Mouse (Mus musculus) naive thymus-derived CD4-positive, alpha-beta T cell, adult 2 months (primary cell): ENCODE data around the gene Fem1b.
"Not testable (repeated sequence)": the region's sequence is repeated elsewhere in the genome, so short reads cannot be mapped to it uniquely, and the experiment has no call there.

Experiments used
- DNase-seq: peaks from one replicate; pipeline ENCODE4 v3.0.0-alpha.2; 2011; ENCODE audit warnings: low read depth

Gene Fem1b

DNA sequence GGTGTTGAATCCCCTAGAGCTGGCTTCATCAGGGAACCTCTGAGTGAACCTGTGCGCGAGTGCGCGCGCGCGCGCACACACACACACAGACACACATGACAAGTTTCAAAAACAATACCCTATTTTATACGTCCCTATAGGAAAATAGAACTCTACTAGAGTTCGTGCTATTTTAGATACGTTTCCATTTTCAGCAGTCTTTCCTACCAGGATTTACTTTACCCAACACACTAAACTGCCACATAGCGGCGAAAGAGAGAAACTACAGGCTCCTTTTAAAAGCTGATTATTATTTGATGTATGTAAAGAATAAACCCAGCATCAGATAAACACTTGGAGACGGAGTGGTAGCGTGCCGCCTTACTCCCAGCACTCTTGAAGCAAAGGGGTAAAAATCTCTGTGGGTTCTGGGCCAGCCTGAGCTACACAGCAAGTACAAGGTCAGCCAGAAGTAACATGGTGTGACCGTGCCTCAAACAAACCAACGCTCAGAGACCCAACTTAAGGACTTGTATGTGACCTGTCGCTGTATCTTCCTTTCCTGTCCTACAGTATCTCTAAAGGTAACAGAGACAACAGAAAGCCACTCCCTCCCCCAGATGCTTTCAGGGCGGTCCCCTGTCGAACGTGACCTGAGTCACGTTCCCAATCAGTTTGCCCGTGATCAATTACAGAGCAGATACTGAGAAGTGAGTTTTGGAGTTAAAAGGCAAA is 16.4 kb upstream of the Fem1b start:
- DNase-seq: peak; percentile 65

DNA sequence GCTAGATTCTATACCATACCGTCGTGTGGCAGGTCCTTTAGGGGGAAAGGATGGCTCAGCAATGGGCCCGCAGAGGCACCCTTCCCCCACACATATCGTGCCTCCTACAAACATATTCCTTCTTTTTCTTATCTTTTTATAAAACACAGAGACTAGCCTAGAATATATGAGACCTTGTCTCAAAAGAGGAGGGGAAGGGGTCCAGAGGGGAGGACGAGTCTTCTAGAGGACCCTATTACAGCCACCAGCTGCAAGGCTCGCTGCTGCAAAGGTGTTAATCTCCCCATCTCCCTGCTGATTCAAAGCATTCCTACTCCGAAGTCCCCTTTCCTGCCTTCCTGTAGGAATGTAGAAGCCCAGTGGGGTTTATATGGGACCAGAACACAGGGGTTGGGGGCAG is 14.7 kb upstream of the Fem1b start:
- no peak for DNase-seq

DNA sequence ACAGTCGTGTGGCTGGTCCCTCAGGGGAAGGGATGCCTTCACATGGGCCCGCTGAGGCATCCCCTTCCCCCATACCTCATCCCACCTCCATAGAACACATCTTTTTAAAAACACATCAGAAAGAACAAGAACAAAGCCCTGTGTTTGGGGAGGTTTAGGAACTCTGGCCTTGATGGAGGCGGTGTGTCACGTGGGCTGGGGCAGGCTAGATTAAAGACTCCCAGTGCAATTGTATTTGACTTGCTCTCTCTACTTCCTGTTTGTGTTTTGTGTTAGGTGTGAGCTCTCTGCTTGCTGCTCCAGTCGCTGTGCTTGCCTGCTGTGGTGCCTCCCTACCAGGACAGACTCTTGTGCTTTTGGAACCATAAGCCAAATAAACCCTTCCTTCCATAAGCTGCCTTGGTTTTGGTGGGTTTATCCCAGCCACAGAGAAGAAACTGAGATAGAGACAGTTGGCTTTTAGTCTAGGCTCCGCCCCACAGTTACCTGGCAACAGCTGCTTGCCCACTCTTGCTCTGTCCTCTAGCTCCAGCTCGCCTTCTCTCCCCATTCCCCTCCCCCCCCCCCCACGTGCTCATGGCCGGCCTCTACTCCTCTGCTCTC is 14.2 kb upstream of the Fem1b start:
- peak; percentile 54 for DNase-seq

DNA sequence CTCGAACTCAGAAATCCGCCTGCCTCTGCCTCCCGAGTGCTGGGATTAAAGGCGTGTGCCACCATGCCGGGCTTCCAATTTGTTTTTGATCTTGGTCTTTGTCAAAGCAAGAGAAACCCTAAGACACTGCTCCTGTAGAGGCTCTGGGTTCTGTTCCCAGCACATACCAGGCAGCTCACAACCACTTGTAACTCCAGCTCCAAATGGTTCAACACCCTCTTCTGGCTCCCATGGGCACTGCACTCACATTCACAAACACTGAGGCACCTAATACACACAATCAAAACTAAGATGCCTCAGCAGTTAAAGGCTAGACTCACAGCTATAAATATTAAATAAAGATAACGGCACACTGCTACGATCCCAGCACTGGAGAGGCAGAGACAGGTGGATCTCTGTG is 10.1 kb upstream of the Fem1b start:
- no peak for DNase-seq

DNA sequence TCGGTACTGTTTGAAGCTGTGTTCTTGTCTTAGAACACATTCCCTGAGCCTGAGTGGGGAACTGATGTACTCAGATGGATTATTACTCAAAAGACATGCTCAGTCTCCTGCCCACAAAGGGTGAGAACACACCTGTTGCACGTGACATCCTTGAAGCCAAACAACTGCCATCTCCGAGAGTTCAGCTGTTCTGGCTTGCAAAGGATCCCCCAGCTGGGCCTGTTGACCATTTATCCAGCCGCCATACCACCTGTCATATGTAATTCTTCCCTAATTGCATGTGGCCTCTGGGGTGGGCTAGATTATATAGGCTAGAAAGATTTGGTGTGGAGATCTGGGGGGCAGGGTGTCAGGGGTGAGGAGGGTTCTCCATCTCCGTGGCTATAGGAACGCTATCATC is 9.1 kb upstream of the Fem1b start:
- DNase-seq: no peak

DNA sequence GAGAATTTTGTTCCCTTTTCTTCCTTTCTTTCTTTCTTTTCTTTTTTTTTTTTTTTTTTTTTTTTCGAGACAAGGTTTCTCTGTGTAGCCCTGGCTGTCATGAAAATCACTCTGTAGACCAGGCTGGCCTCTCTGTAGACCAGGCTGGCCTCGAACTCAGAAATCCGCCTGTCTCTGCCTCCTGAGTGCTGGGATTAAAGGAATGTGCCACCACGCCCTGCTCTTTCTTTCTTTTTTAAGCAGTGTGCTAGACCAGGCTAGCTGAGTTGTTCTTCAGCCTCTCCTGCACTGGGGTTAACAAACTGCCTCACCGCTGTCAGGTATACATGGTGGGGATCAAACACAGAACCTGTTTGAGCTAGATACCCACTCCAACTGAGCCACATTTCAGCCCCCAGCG is 8.2 kb upstream of the Fem1b start:
- DNase-seq: not testable (repeated sequence)

DNA sequence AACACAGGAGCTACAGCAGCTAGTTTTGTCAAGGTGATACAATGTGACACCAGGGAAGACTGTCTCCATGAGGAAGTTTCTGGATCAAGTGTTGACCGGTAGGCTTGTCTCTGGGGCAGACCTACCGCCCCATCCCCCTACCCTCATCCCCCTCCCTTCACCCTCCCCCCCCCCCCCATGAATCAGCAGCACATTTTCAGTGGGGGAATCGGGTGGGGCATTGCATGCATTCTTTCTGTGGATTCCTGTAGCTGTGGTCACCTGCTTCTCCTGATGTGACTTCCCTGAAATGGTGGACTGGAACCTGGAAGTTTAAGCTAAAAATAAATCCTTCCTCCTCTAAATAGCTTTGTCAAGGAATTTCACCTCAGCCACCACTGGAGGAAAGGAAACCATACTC is 7.8 kb upstream of the Fem1b start:
- no peak for DNase-seq

DNA sequence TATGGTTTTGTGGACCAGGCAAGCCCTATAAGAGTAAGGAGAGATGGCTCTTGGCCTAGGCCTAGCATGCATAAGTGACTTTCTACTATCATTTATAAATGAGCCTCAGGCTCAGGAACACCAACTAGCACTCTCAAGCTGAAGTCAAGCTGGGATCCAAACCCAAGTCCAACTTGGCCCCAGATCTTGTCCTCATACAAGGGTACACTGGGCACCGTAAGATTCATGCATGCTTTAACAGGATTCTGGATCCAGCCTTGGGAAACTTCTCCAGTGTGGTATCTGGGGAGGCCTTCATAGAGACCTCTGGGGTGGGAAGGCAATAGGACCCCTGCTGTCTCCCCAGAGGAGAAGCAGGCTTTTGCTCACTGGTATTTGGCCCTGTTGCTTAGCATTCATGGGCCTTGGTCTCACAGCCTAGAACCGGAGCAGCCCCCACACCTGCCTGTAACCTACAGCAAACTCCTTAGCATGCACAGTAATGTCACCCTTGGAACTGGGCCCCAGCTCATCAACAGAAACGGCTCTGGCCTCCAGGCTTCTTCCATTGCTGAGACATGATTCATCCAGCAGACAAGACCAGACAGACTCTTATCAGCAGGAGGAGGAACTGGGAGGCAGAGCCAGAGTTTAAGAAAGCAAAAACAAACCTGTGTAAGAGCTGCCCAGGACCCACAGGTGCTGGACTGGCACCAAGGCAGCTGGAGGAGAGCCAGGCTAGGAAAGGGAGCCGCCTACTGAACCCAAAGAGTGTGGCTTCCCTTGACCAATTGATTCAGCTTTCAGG is 6.3 kb upstream of the Fem1b start:
- DNase-seq: no peak

DNA sequence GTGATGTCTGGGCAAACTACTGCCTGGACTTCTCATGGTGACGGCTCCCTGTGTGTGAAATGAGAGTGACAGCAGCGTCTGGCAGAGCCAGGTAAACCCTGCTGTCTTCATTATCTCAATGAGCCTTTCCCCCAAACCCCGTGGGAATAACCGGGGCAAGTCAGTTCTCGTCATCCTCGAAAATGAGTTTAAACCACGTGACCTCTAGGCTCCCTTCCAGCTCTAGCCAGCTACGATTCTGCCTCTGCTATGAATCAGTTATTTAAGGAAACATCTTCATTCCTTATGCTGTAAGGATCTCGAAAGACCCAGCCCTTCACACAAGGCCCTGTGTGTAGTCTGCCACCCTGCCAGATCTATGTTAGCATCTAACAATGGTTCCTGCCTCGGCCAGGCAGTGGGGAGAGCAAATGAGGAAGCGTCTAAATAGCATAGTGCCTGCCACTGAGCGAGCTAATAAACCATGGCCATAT is 5.4 kb upstream of the Fem1b start:
- DNase-seq: no peak

DNA sequence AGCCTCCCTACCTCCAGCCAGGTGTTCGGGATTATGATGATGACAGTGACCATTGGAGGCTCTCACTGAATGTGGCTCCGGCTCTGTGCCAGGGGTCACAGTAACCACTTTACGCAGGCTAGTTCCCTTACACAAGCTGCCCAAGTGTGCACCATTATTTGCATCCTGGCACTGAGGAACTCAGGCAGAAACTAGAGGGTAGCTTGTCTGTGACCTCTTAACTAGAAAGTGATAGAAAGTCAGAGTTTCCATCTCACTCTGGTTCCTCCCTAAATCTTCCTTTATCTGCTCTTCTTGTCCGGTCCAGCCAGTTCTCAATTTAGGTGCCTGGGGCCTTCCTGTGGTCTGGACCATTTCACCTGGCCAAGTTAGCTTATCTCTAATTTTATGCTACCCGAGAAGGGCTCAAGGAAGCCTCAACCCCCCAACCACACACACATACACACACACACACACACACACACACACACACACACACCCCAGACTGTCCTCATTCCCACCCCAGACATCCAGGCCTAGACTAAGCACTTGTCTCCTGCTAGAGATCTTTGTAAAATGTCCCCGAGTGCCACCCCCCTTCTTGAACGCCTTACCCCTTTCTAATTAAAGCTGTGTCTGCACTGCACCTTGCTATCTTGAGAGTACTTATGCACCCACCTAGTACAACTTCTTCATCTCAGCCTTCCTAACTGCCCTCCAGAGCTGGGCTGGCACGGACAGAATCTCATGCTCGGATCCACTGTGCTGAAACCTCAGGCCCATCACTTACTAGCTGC is 4.8 kb upstream of the Fem1b start:
- no peak for DNase-seq

DNA sequence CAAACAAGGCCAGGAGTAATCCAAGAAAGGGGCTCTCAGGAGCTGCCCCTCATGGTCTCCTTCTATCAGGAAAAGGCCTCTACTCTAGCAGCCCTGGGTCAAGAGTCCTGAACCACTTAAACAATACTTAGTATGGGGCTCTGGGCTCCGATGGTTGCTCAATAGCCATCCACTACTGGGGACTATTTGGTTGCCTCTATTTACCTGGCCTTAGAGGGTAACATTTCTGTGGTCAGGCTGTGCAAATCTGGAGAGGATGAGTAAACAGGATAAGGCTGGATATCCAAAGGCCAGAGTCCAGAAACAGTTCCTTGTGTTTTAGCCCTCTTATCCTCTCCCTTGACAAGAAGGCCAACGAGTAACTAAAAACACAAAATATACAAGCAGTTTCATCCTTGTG is 3.0 kb upstream of the Fem1b start:
- DNase-seq: no peak

DNA sequence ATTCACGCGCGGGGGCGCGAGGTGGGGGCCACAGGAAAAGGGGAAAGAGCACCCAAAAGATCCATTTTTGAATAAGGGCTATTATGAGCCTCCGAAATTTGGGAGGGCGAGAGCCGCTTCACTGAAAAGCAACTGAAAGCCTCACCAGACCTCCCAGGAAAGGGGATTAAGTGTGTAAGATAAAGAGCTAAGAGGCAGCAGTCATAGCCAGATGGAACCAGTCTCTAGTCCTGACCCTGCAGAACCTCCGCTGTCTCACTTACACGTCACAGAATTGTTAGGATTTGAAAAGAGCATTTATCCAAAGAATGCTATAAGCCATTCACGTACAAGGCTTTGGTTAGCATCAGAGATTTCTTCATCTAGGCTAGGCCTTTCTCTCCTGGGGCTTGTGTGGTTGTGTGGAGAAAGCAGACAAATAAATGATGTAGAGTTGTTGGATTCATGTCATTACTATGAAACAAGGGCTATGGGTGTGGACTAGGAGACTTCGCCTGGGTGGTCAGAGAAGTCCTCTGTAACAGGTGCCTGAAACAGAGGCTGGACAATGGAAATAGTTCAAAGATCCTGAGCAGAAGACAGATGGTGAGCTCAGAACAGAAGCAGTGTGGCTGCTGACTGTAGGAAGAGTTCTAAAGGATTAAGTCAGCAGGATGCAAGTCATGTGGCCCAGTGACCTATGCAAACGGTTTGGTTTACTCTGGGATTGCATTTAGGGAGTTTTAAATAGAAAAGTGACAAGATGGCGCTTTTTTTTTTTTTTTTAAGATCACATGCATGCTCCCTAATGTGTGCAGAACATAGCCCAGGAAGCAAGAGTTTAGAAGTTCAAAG is 699 bp upstream of the Fem1b start:
- no peak for DNase-seq

DNA sequence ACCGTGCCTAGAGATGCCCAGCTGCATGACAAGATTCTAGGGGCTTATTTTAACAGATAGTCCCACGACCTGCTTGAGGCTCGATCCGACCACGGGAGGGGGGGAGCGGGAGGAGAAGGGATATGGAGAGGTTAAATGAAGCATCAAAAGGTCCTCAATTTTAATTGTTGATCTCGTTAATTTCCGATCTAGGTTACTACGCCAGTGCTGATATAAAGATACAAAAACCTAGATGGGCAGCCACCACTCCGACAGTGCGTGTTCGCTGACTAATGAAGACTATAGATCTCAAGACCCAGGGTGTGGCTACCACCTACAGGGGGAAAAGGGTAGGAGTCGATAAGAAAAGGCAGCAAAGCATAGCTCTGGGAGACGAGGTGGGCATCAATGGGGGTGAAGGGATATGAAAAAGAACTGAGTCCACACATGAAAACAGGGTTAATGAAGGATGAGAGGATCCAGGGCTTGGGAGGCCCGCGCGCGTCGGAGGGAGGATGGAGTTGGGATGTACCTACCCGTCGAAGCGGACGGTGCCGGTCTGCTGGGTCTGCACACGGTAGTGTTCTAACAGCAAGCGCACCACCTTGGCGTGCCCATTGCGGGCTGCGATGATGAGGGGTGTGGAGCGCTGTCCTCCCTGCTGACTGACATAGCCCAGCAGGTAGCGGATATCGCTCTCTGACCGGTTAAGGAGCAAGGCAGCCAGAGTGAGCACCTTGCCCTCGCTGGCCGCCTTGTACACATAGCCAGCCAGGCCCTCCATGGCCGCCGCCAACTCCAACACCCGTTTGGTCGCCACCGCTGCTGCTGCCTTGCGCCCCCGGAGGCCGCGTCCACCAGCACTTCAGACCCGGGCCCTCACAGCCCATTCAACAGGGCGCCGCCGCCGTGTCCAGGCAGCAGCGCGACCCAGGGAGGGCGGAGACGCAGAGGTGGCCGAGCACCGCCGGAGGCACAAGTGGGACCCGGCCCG is 905 bp downstream of the Fem1b start:
- peak; percentile 65 for DNase-seq

DNA sequence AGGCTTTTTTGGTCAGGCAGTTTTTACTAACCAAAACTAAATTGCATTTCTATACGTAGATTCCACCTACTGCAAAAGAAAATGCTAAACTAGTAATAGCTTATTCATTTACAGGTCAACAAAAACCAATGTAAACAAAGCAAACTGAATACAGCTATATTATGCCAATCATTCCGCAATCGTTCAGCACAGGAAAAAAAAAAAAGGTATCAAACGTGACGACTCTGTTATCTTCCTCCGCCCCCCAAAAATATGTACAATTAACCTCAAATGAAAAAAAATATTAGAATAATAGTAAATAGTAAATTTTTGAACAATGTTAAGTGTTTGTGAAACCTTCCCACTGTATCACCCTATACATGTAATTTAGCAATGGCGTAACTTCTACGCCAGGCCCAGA is 1.6 kb downstream of the Fem1b start:
- DNase-seq: no peak

DNA sequence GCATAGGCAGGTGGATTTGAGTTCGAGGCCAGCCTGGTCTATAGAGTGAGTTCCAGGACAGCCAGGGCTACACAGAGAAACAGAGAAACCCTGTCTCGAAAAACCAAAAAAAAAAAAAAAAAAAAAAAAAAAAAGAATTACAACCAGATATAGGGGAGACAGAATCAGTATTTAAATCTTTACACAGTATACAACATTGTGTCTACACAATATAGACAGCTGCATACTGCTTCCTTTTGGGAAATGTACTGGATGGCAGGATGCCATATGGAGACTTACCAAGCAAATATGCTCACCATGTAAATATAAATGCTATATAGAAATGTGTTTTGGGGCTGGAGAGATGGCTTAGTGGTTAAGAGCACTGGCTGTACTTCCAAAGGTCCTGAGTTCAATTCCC is 12.5 kb downstream of the Fem1b start:
- DNase-seq: not testable (repeated sequence)

DNA sequence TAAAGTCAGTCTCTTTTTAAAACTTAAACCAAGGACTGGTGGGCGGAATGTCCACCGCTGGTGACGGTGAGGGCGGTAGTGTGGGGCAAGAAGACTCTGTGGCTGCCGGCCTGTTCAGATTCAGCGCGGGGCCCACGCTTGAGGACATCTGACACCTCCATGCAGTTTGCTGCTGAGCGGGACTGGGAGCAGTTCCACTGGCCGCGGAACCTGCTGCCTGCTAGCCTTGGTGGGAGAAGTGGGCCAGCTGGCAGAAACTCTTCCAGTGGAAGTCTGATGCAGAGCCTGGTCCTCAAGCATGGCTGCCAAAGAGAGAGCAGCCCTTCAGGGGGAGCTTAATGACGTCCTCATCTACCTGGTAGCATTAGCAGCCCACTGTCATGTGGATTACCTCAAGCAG is 21.9 kb downstream of the Fem1b start:
- DNase-seq: no peak

DNA sequence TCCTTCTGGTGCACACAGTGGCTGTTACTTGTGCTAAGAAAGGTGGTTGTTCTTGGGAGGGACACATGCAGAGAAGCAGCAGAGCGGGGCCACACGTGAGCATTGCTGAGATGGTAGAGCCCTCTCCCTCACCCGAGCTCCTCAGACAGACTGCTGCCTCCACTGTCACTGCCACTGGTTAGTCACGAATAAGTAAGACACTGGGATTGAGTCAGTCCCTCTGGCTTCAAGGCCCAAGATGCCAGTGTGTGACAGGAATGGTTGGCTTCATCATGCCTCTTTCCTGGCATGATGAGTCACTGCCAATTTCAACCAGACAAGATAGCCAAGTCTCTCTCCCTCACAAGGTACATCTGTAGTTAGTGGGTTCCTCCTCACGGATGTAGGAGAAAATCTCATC is 25.0 kb downstream of the Fem1b start:
- no peak for DNase-seq

DNA sequence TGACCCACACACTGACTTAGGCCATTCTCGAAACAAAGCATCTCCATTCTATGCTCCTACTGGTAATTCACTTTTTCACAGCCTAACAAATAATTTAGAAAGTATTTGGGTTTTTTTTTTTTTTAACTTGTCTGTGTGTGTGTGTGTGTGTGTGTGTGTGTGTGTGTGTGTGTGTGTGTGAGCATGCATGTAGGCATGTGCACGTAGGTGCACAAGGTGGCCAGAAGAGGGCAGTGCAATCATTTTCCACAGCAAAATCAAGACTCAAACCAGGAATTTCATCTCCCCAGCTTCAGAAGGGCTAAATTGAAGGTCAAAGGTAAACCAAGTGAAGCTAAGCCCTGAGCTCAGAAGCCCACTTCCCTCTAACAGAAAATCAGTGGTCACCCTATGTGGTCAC is 27.5 kb downstream of the Fem1b start:
- no peak for DNase-seq

DNA sequence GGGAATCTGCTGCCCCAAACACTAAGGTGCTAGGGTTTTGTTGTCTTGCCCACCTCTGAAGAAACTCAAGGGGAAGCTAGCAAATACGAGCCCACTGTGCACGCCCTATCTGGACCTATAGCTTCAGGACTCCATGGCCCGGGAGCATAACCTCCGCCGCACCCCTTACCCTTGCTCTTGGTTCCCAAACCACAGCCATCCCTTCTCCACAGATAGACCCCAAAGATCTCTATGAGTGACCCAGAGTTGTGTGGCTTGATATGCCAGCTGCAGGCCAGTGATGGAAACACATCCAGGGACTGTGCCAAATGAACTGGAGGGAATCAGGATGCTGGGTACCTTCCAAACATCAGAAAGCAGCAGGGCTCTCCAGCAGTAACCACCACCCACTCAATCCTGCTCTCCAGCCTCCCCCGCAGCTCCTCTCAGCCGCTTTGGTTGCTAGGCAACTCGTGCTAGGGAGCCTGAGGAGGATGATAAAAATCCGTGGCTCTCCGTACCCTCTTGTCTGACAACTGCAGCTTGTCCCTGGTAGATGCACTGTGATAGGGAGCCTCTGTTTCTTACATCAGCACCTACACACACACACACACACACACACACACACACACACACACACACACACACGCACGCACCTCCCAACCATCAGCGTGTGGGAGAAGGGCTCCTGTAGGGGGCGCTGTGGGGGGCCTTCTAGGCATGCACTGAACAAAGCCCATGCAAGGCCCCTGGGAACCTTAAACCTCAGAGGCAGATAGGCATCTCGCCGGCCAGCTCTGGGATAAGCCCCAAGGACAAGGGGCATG is 28.6 kb downstream of the Fem1b start:
- DNase-seq: peak; percentile 23
